Mouse (Mus musculus): ENCODE results near the gene Sec23ip. TPM values are rescaled to one million over a fixed set of nuclear protein-coding genes. Genes with fewer than 3 reads are reported as not detected.

Gene Sec23ip
- total RNA-seq, 2 experiments from 2014 or later = 42.4 to 44.0 TPM

GRCm38 (mm10) chr7:128777201-128777600 lies 32.5 kb downstream of the Sec23ip start:
- DNase-seq = peak; percentile 19 to 20

GRCm38 (mm10) chr7:128779305-128779704 lies 34.6 kb downstream of the Sec23ip start:
- peak; percentile 62 to 69 for DNase-seq

GRCm38 (mm10) chr7:128781846-128782245 lies 37.1 kb downstream of the Sec23ip start:
- DNase-seq = no peak

- DNase-seq = no peak
These were observed 45.3 kb downstream of the Sec23ip start for GRCm38 (mm10) chr7:128790045-128790444.

- no peak for DNase-seq
These were observed 48.7 kb downstream of the Sec23ip start for GRCm38 (mm10) chr7:128793464-128793863.

- DNase-seq = no peak
These were observed 80.3 kb downstream of the Sec23ip start for GRCm38 (mm10) chr7:128824986-128825563.

- no peak for DNase-seq
These were observed 87.8 kb downstream of the Sec23ip start for GRCm38 (mm10) chr7:128832455-128833081.

- DNase-seq = no peak
These were observed 88.5 kb downstream of the Sec23ip start for GRCm38 (mm10) chr7:128833196-128833595.

Small RNA genes lying within 50 kb of the gene (microRNA-seq; reads per million reads assigned to microRNA genes)
- not detected for gene Gm25778

Other genes starting within 250 kb of the Sec23ip start
- 100 to 1,000 TPM; 193 to 336 TPM for gene Bag3, start 221.3 kb upstream of the Sec23ip start, total RNA-seq (2021)
- 10 to 100 TPM; 21.2 to 28.7 TPM for gene Inpp5f, start 133.6 kb upstream of the Sec23ip start, total RNA-seq (2021)
- 10 to 100 TPM; 33.9 to 37.2 TPM for gene Mcmbp, start 4.4 kb upstream of the Sec23ip start, total RNA-seq (2021)

Data from adrenal gland, postnatal 36 days (tissue).